Mouse (Mus musculus): ENCODE results near the gene Ttll7. TPM values are rescaled to one million over a fixed set of nuclear protein-coding genes. Genes with fewer than 3 reads are reported as not detected.

Gene Ttll7
- total and polyA plus RNA-seq, 3 experiments = 0.38 TPM; not detected in 2

GRCm38 (mm10) chr3:146936888-146937287 lies 84.7 kb downstream of the Ttll7 start:
- Histone ChIP-seq H3K4me3 (ENCODE audit: low read depth, low read length) (no peak overlapping the region), H3K27me3 (ENCODE audit: insufficient read depth, low read length) (no peaks in the 10 kb centered on the region), H3K36me3 (replicated peaks) (no peaks in the 10 kb centered on the region), H3K9me3 (replicated peaks) (no peaks in the 10 kb centered on the region), H3K4me1 (ENCODE audit: insufficient read depth, low read depth, low read length) (no peaks in the 10 kb centered on the region)
- no peak for ATAC-seq (ENCODE audit: extremely low read depth, insufficient number of reproducible peaks, low FRiP score, poor library complexity, severe bottlenecking)
- DNase-seq (ENCODE audit: low spot score) = no peak
- no peak for TF ChIP-seq CTCF (IDR thresholded peaks at IDR 0.05; ENCODE audit: low read depth, low read length)
- TF ChIP-seq GATA1 (IDR thresholded peaks at IDR 0.05; ENCODE audit: borderline replicate concordance, low read length) = no peak
- no peak for TF ChIP-seq GATA2 (IDR thresholded peaks at IDR 0.05; ENCODE audit: borderline replicate concordance, low read depth, low read length)
- TF ChIP-seq TAL1 (conservative IDR thresholded peaks at IDR 0.05; ENCODE audit: low read depth, low read length) = no peak

DNA sequence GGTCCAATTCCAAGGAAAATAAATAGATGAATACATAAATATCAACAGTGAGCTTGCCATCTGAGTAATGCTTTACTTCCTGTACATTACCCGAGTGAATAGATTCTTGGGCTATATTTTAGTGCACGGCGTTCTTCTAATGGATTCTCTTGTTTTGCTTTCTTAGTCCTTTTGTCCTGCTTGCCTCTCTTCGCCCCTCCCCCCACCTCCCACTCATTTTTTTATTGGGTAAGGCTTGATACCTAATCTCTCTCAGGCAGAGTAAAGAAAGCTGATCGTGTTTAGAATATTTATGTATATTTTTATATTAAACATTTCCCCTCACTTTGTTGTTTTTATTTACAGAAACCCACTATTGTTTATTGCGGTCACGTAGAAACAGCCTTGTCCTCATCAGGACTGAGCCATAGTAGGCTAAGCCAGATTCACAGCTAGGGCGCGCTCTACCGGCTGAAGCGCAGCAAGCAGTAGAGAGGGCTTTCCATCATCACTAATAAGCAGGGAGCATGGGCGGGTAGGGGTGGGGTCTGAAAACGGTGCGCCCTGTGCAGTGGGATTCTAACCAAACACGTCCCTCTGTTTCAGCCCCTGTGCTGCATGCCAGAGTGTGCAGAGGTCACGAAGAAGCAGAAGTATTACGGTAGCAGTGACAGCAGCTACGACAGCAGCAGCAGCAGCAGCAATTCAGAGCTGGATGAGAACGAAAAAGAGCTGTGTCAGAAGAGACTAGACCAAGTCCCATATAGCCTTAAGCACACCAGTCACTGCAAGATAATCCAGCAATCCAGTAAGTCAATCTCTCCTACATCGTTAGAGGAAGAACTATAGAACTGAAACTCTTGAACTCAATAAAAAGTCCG lies 87.5 kb downstream of the Ttll7 start:
- DNase-seq (ENCODE audit: low spot score) (no peak), ATAC-seq (ENCODE audit: extremely low read depth, insufficient number of reproducible peaks, low FRiP score, poor library complexity, severe bottlenecking) (no peak)
- TF ChIP-seq GATA1 (IDR thresholded peaks at IDR 0.05; ENCODE audit: borderline replicate concordance, low read length) (no peak), GATA2 (IDR thresholded peaks at IDR 0.05; ENCODE audit: borderline replicate concordance, low read depth, low read length) (no peak), TAL1 (conservative IDR thresholded peaks at IDR 0.05; ENCODE audit: low read depth, low read length) (no peak), CTCF (IDR thresholded peaks at IDR 0.05; ENCODE audit: low read depth, low read length) (no peak), POLR2AphosphoS5 (IDR thresholded peaks at IDR 0.05; ENCODE audit: insufficient replicate concordance, low read depth, low read length) (no peak)
- Histone ChIP-seq H3K36me3 (replicated peaks) (no peaks in the 10 kb centered on the region), H3K9me3 (replicated peaks) (no peaks in the 10 kb centered on the region), H3K27me3 (ENCODE audit: insufficient read depth, low read length) (no peaks in the 10 kb centered on the region), H3K4me3 (ENCODE audit: low read depth, low read length) (no peak overlapping the region), H3K4me1 (ENCODE audit: insufficient read depth, low read depth, low read length) (no peaks in the 10 kb centered on the region)

DNA sequence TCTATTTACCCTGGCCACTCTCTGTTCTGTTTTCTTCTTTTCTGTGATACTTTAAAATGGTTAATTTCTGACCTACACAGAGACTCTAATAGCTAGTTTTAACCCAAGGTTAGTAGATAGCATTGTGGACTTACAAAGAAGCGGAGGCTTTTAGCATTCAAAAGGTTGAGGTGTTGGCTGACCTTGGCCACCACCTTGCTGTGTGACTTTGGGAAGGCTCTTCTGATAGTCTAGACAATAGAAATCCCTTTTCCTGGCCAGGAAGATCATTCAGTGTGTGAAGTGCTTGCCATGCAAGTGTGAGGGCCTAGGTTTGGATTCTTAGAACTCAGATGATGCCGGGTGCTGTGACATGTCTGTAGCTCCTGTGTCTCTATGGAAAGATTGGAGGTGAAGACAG lies 90.9 kb downstream of the Ttll7 start:
- H3K9me3 ChIP-seq (replicated peaks) = no peaks in the 10 kb centered on the region
- ATAC-seq (ENCODE audit: extremely low read depth, insufficient number of reproducible peaks, low FRiP score, poor library complexity, severe bottlenecking) = no peak
- peaks cover 4% of the 10 kb centered on the region; the same call in 1 of the 2 replicates for H3K4me1 ChIP-seq (ENCODE audit: insufficient read depth, low read depth, low read length)
- no peaks in the 10 kb centered on the region for H3K36me3 ChIP-seq (replicated peaks)
- no peaks in the 10 kb centered on the region for H3K27me3 ChIP-seq (ENCODE audit: insufficient read depth, low read length)
- no peak overlapping the region for H3K4me3 ChIP-seq (ENCODE audit: low read depth, low read length)
- TF ChIP-seq CTCF (IDR thresholded peaks at IDR 0.05; ENCODE audit: low read depth, low read length) = no peak
- TF ChIP-seq TAL1 (conservative IDR thresholded peaks at IDR 0.05; ENCODE audit: low read depth, low read length) = no peak
- TF ChIP-seq POLR2AphosphoS5 (IDR thresholded peaks at IDR 0.05; ENCODE audit: insufficient replicate concordance, low read depth, low read length) = no peak
- no peak for TF ChIP-seq GATA1 (IDR thresholded peaks at IDR 0.05; ENCODE audit: borderline replicate concordance, low read length)
- TF ChIP-seq GATA2 (IDR thresholded peaks at IDR 0.05; ENCODE audit: borderline replicate concordance, low read depth, low read length) = no peak
- DNase-seq (ENCODE audit: low spot score) = no peak

DNA sequence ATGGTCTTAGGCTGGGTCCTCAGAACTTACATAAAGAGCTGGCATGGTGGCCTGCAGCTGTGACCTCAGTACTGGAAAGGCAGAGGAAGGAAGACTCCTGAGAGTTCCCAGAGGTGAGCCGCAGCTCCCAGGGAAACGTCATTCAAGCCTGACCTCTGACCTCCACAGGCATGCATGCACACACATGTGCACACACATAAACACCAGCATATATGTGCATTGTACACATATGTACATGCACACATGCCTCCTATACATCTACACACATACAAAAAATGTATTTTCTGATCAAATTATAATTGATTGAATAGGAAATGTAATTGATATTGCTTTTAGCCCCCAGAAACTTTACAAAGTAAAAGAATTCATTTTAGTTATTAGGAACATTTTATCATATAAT lies 93.2 kb downstream of the Ttll7 start:
- H3K4me1 ChIP-seq (ENCODE audit: insufficient read depth, low read depth, low read length) = peaks cover 4% of the 10 kb centered on the region; the same call in 1 of the 2 replicates
- TF ChIP-seq GATA2 (IDR thresholded peaks at IDR 0.05; ENCODE audit: borderline replicate concordance, low read depth, low read length) = no peak
- no peak for TF ChIP-seq GATA1 (IDR thresholded peaks at IDR 0.05; ENCODE audit: borderline replicate concordance, low read length)
- no peak for TF ChIP-seq TAL1 (conservative IDR thresholded peaks at IDR 0.05; ENCODE audit: low read depth, low read length)
- TF ChIP-seq CTCF (IDR thresholded peaks at IDR 0.05; ENCODE audit: low read depth, low read length) = no peak
- TF ChIP-seq POLR2AphosphoS5 (IDR thresholded peaks at IDR 0.05; ENCODE audit: insufficient replicate concordance, low read depth, low read length) = no peak
- no peaks in the 10 kb centered on the region for H3K9me3 ChIP-seq (replicated peaks)
- no peaks in the 10 kb centered on the region for H3K27me3 ChIP-seq (ENCODE audit: insufficient read depth, low read length)
- no peak for DNase-seq (ENCODE audit: low spot score)
- no peak overlapping the region for H3K4me3 ChIP-seq (ENCODE audit: low read depth, low read length)
- no peak for ATAC-seq (ENCODE audit: extremely low read depth, insufficient number of reproducible peaks, low FRiP score, poor library complexity, severe bottlenecking)
- no peaks in the 10 kb centered on the region for H3K36me3 ChIP-seq (replicated peaks)

DNA sequence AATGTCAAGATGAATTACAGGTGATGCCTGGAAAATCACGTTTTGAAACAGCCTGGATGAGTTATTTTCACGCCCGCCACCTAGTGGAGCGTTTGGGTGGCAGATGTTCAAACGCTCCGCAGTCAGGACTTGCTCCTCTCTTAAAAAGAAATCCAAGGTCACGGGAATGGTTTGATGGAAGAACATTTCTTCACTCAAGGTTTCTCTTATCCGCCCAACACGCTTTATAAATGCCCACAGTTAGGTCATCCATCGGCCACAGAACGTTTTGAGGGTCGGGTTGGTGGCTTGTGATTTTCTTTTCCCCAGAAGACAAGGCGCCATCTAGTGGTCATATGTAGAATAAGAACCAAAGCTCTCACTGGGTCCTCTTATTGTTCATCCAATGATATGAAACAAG lies 93.7 kb downstream of the Ttll7 start:
- ATAC-seq (ENCODE audit: extremely low read depth, insufficient number of reproducible peaks, low FRiP score, poor library complexity, severe bottlenecking) (peak; percentile 67), DNase-seq (ENCODE audit: low spot score) (peak; percentile 49)
- TF ChIP-seq GATA2 (IDR thresholded peaks at IDR 0.05; ENCODE audit: borderline replicate concordance, low read depth, low read length) (no peak), CTCF (IDR thresholded peaks at IDR 0.05; ENCODE audit: low read depth, low read length) (peak; percentile 38; the same call in 1 of the 2 replicates), POLR2AphosphoS5 (IDR thresholded peaks at IDR 0.05; ENCODE audit: insufficient replicate concordance, low read depth, low read length) (no peak)
- Histone ChIP-seq H3K9me3 (replicated peaks) (no peaks in the 10 kb centered on the region), H3K4me3 (ENCODE audit: low read depth, low read length) (no peak overlapping the region; the same call in 1 of the 2 replicates), H3K36me3 (replicated peaks) (no peaks in the 10 kb centered on the region), H3K27me3 (ENCODE audit: insufficient read depth, low read length) (no peaks in the 10 kb centered on the region), H3K4me1 (ENCODE audit: insufficient read depth, low read depth, low read length) (peaks cover 4% of the 10 kb centered on the region; the same call in 1 of the 2 replicates)

GRCm38 (mm10) chr3:146946641-146947040 lies 94.5 kb downstream of the Ttll7 start:
- no peak for DNase-seq (ENCODE audit: low spot score)
- H3K9me3 ChIP-seq (replicated peaks) = no peaks in the 10 kb centered on the region
- no peak overlapping the region for H3K4me3 ChIP-seq (ENCODE audit: low read depth, low read length)
- H3K27me3 ChIP-seq (ENCODE audit: insufficient read depth, low read length) = no peaks in the 10 kb centered on the region
- no peak for TF ChIP-seq GATA2 (IDR thresholded peaks at IDR 0.05; ENCODE audit: borderline replicate concordance, low read depth, low read length)
- no peaks in the 10 kb centered on the region for H3K36me3 ChIP-seq (replicated peaks)
- ATAC-seq (ENCODE audit: extremely low read depth, insufficient number of reproducible peaks, low FRiP score, poor library complexity, severe bottlenecking) = no peak
- H3K4me1 ChIP-seq (ENCODE audit: insufficient read depth, low read depth, low read length) = peaks cover 4% of the 10 kb centered on the region; the same call in 1 of the 2 replicates

Data from G1E (cell line).